In genomic region chr12:84812004-84812403, GRCm38 (mm10) we compare ENCODE assay signal across 12 mouse cellular contexts. TPM values are rescaled to one million over a fixed set of nuclear protein-coding genes. Genes with fewer than 3 reads are reported as not detected.
DNase-seq lines count a peak whose midpoint lies in the region; ATAC-seq and TF ChIP-seq lines count a peak whose summit lies in the region.
"Had no signal": no experiment of that assay in that cellular context is flagged by ENCODE, and none has a peak within 500 bp of the region (broad histone marks: within the 10 kb centered on the region; RNA-seq: fewer than 3 reads in every experiment).

No protein-coding gene starts in this region.

- peak; percentile 31; the same call in 1 of the 2 replicates for TF ChIP-seq CTCF in embryonic fibroblast, embryonic 13.5 days (IDR thresholded peaks at IDR 0.05; ENCODE audit: borderline replicate concordance, insufficient read depth, low read length)

- TF ChIP-seq POLR2A in embryonic fibroblast, embryonic 13.5 days (IDR thresholded peaks at IDR 0.05; ENCODE audit: low read depth, low read length), result no peak

- no peak overlapping the region for H3K4me3 ChIP-seq in embryonic fibroblast, embryonic 13.5 days (ENCODE audit: insufficient read depth, low read length)
- H3K4me3 ChIP-seq: embryonic facial prominence, embryonic 15.5 days; hindbrain, embryonic 13.5 days; megakaryocyte, embryonic 14.5 days had no signal

- peak; percentile 63 to 65 for DNase-seq in cerebellum, postnatal 14 days
- no peak for DNase-seq in cerebellum, adult 9-10 months
- DNase-seq in ovary, adult 18-20 months (ENCODE audit: low spot score), result peak; percentile 53
- no peak for DNase-seq in ovary, postnatal 14 days (ENCODE audit: low spot score)
- DNase-seq in layer of hippocampus, adult 9-10 months (ENCODE audit: low spot score), result no peak
- DNase-seq in gastrocnemius, adult 18-20 months (ENCODE audit: low spot score), result no peak
- DNase-seq: gastrocnemius, postnatal 25 days had no signal

- H3K27ac ChIP-seq in embryonic fibroblast, embryonic 13.5 days (ENCODE audit: insufficient read depth, low read length), result no peak overlapping the region
- H3K27ac ChIP-seq: embryonic facial prominence, embryonic 15.5 days; hindbrain, embryonic 13.5 days had no signal

- H3K4me1 ChIP-seq in embryonic fibroblast, embryonic 13.5 days (ENCODE audit: control insufficient read depth, insufficient read depth, low read length), result no peaks in the 10 kb centered on the region
- H3K4me1 ChIP-seq: embryonic facial prominence, embryonic 15.5 days; hindbrain, embryonic 13.5 days had no signal

- ATAC-seq in megakaryocyte progenitor cell, adult 5-6 weeks (replicated peaks; ENCODE audit: poor library complexity), result peak; percentile 51; the same call in 1 of the 2 replicates

RNA-seq across cellular contexts. Expression of gene Isca2, which starts 39.0 kb away (rescaled TPM):
- polyA plus RNA-seq in embryonic fibroblast, embryonic 13.5 days (2011; ENCODE audit: insufficient read length, low read depth, missing spikeins), result 44.7 and 50.5 TPM in 2 replicates
- total RNA-seq in megakaryocyte progenitor cell, adult 5-6 weeks (2015), result 98.8 and 111 TPM in 2 replicates
- 53.8 and 67.5 TPM in 2 replicates for total RNA-seq in megakaryocyte progenitor cell, adult 5-6 weeks (2017)
- total RNA-seq in gastrocnemius, adult 18-20 months (2021), result 10 to 100 TPM; 46.8 to 48.2 TPM

RNA-seq across cellular contexts. Expression of gene Npc2, which starts 39.1 kb away (rescaled TPM):
- polyA plus RNA-seq in embryonic fibroblast, embryonic 13.5 days (2011; ENCODE audit: insufficient read length, low read depth, missing spikeins), result 203 and 205 TPM in 2 replicates
- total RNA-seq in megakaryocyte progenitor cell, adult 5-6 weeks (2015), result 98.8 and 112 TPM in 2 replicates
- 65.3 and 70.9 TPM in 2 replicates for total RNA-seq in megakaryocyte progenitor cell, adult 5-6 weeks (2017)
- 10 to 100 TPM; 14.8 to 15.8 TPM for total RNA-seq in gastrocnemius, adult 18-20 months (2021)

Comparison
In these comparisons a context has a peak if more than half of its experiments do, and no peak if none do; other contexts are left out.
1. DNase-seq: peak in cerebellum, postnatal 14 days (2 of 2) and ovary, adult 18-20 months (single experiment); none in cerebellum, adult 9-10 months (single experiment), ovary, postnatal 14 days (single experiment), layer of hippocampus, adult 9-10 months (single experiment) and gastrocnemius, adult 18-20 months (single experiment).